Mouse (Mus musculus) heart, embryonic 11.5 days (tissue): ENCODE data around the gene Clip3. TPM values are rescaled to one million over a fixed set of nuclear protein-coding genes. Genes with fewer than 3 reads are reported as not detected.
A peak's percentile ranks its signal among the peaks of the same experiment; 100 is the strongest.

ENCODE experiments used
- ATAC-seq: fragments of 200-750 bp; cut with Nextera tagmentation; replicated peaks from 2 replicates; pipeline ENCODE4 v1.8.0; 2017; ENCODE audit warnings: moderate library complexity; ENCODE audit not compliant: insufficient number of reproducible peaks, low FRiP score, low TSS enrichment
- H3K27ac ChIP-seq: fragments of 300-500 bp; sonication (generic); 2 replicates; pipeline ENCODE4 v1.5.1; 2014; ENCODE audit warnings: mild to moderate bottlenecking, low read depth, low read length
- H3K27me3 ChIP-seq: fragments of 300-500 bp; sonication (generic); 2 replicates; pipeline ENCODE4 v1.6.1; 2014; ENCODE audit warnings: mild to moderate bottlenecking, low read length, mixed read lengths; ENCODE audit not compliant: control insufficient read depth, insufficient read depth
- H3K36me3 ChIP-seq: fragments of 300-500 bp; sonication (generic); 2 replicates; pipeline ENCODE4 v1.6.1; 2014; ENCODE audit warnings: mild to moderate bottlenecking, low read length, moderate library complexity, mixed read lengths; ENCODE audit not compliant: control insufficient read depth, insufficient read depth
- H3K4me1 ChIP-seq: fragments of 300-500 bp; sonication (generic); 2 replicates; pipeline ENCODE4 v1.6.1; 2014; ENCODE audit warnings: low read length; ENCODE audit not compliant: control insufficient read depth, insufficient read depth
- H3K4me2 ChIP-seq: fragments of 300-500 bp; sonication (generic); 2 replicates; pipeline ENCODE4 v1.6.1; 2014; ENCODE audit warnings: mild to moderate bottlenecking, moderate library complexity
- H3K4me3 ChIP-seq: fragments of 300-500 bp; sonication (generic); 2 replicates; pipeline ENCODE4 v1.5.1; 2014; ENCODE audit warnings: low read depth, low read length
- H3K9ac ChIP-seq: fragments of 300-500 bp; sonication (generic); 2 replicates; pipeline ENCODE4 v1.6.1; 2014; ENCODE audit warnings: mild to moderate bottlenecking, low read depth, low read length, moderate library complexity
- H3K9me3 ChIP-seq: fragments of 300-500 bp; sonication (generic); replicated peaks from 2 replicates; pipeline ENCODE4 v1.6.1; 2016; ENCODE audit warnings: low read length; ENCODE audit not compliant: control insufficient read depth
- WGBS: fragments of 180-500 bp; shearing (Covaris S2); extraction: QIAGEN DNeasy Blood & Tissue Kit; methylation state at CpG from one replicate; pipeline ENCODE4 v1.1.7; 2014; ENCODE audit not compliant: insufficient replicate concordance; 5-methylcytosine and 5-hydroxymethylcytosine counted together
- polyA plus RNA-seq: library from polyadenylated mRNA; unstranded; fragments of >200 nt; fragmentation: Nextera tagmentation; extraction: Ambion mirVana; gene quantifications from 2 replicates; pipeline ENCODE4 v1.2.1, GENCODE M21; 2014

The Clip3 gene
- polyA plus RNA-seq, 1 experiment from 2014 or later = 22.1 TPM

- Histone ChIP-seq H3K4me1 (peaks cover 13% of the 10 kb centered on the region), H3K9me3 (no peaks in the 10 kb centered on the region), H3K27ac (no peak overlapping the region), H3K27me3 (no peaks in the 10 kb centered on the region), H3K9ac (no peak overlapping the region), H3K4me3 (peak overlapping the region; percentile 87), H3K4me2 (peak overlapping the region; percentile 79), H3K36me3 (no peaks in the 10 kb centered on the region)
- ATAC-seq = no peak
- WGBS = 67% methylated on average over 2 of the region's 2 CpGs
These were observed 12.6 kb upstream of the Clip3 start for GRCm38 (mm10) chr7:30278911-30279310.

- 0% methylated on average over 6 of the region's 6 CpGs for WGBS
- Histone ChIP-seq H3K4me1 (peaks cover 11% of the 10 kb centered on the region), H3K36me3 (no peaks in the 10 kb centered on the region), H3K4me2 (peak overlapping the region; percentile 79), H3K9me3 (no peaks in the 10 kb centered on the region), H3K27me3 (no peaks in the 10 kb centered on the region), H3K27ac (peak overlapping the region; percentile 95), H3K4me3 (peak overlapping the region; percentile 87), H3K9ac (peak overlapping the region; percentile 76)
- no peak for ATAC-seq
These were observed 12.0 kb upstream of the Clip3 start for GRCm38 (mm10) chr7:30279536-30279935.

GRCm38 (mm10) chr7:30279951-30280669 is 11.4 kb upstream of the Clip3 start, which contains the start of the genes Thap8 and Wdr62:
Gene Thap8, plus strand, starts transcription at chr7:30280094.
Gene Wdr62, minus strand, starts transcription at chr7:30280419.
- H3K9ac ChIP-seq = peak within 1 kb of the TSS; percentile 76
- no peaks in the 10 kb centered on the region for H3K9me3 ChIP-seq
- H3K4me1 ChIP-seq = peaks cover 6% of the 10 kb centered on the region
- under 1% methylated on average over 49 of the region's 49 CpGs for WGBS
- peak; percentile 95 for ATAC-seq
- no peaks in the 10 kb centered on the region; the same call in 1 of the 2 replicates for H3K27me3 ChIP-seq
- peak within 1 kb of the TSS; percentile 95 for H3K27ac ChIP-seq
- peak within 1 kb of the TSS; percentile 79 for H3K4me2 ChIP-seq
- peak within 1 kb of the TSS; percentile 87 for H3K4me3 ChIP-seq
- H3K36me3 ChIP-seq = no peaks in the 10 kb centered on the region

GRCm38 (mm10) chr7:30280670-30281138 is 10.8 kb upstream of the Clip3 start:
- WGBS = under 1% methylated on average over 20 of the region's 20 CpGs
- no peaks in the 10 kb centered on the region for H3K9me3 ChIP-seq
- H3K9ac ChIP-seq = peak overlapping the region; percentile 76
- no peaks in the 10 kb centered on the region; the same call in 1 of the 2 replicates for H3K27me3 ChIP-seq
- peak; percentile 79 for ATAC-seq
- peaks cover 6% of the 10 kb centered on the region for H3K4me1 ChIP-seq
- H3K27ac ChIP-seq = peak overlapping the region; percentile 95
- no peaks in the 10 kb centered on the region for H3K36me3 ChIP-seq
- H3K4me2 ChIP-seq = peak overlapping the region; percentile 79
- peak overlapping the region; percentile 87 for H3K4me3 ChIP-seq

GRCm38 (mm10) chr7:30281522-30281921 is 10.0 kb upstream of the Clip3 start:
- peak overlapping the region; percentile 87; the same call in 1 of the 2 replicates for H3K4me3 ChIP-seq
- H3K4me2 ChIP-seq = no peak overlapping the region; the same call in 1 of the 2 replicates
- peaks cover 6% of the 10 kb centered on the region for H3K4me1 ChIP-seq
- no peaks in the 10 kb centered on the region; the same call in 1 of the 2 replicates for H3K27me3 ChIP-seq
- H3K27ac ChIP-seq = no peak overlapping the region
- H3K9ac ChIP-seq = no peak overlapping the region
- no peak for ATAC-seq
- WGBS = 70% methylated on average over 4 of the region's 4 CpGs
- no peaks in the 10 kb centered on the region for H3K36me3 ChIP-seq
- no peaks in the 10 kb centered on the region for H3K9me3 ChIP-seq

GRCm38 (mm10) chr7:30282740-30283139 is 8.8 kb upstream of the Clip3 start:
- Histone ChIP-seq H3K9ac (no peak overlapping the region), H3K27me3 (no peaks in the 10 kb centered on the region; the same call in 1 of the 2 replicates), H3K4me3 (no peak overlapping the region), H3K4me1 (peaks cover 6% of the 10 kb centered on the region), H3K4me2 (no peak overlapping the region), H3K36me3 (no peaks in the 10 kb centered on the region), H3K27ac (no peak overlapping the region), H3K9me3 (no peaks in the 10 kb centered on the region)
- ATAC-seq = no peak
- WGBS = 59% methylated on average over 7 of the region's 7 CpGs

- no peak for ATAC-seq
- peaks cover 4% of the 10 kb centered on the region for H3K4me1 ChIP-seq
- WGBS = 64% methylated on average over 8 of the region's 8 CpGs
- peaks cover 6% of the 10 kb centered on the region for H3K27me3 ChIP-seq
- H3K9me3 ChIP-seq = no peaks in the 10 kb centered on the region
- H3K4me3 ChIP-seq = no peak overlapping the region
- H3K27ac ChIP-seq = no peak overlapping the region
- H3K36me3 ChIP-seq = no peaks in the 10 kb centered on the region
- H3K4me2 ChIP-seq = no peak overlapping the region
- H3K9ac ChIP-seq = no peak overlapping the region
These were observed 4.7 kb upstream of the Clip3 start for GRCm38 (mm10) chr7:30286701-30287410.

GRCm38 (mm10) chr7:30288046-30288445 is 3.5 kb upstream of the Clip3 start:
- no peak for ATAC-seq
- H3K4me3 ChIP-seq = no peak overlapping the region
- H3K4me2 ChIP-seq = no peak overlapping the region
- no peaks in the 10 kb centered on the region for H3K9me3 ChIP-seq
- H3K36me3 ChIP-seq = no peaks in the 10 kb centered on the region
- H3K9ac ChIP-seq = no peak overlapping the region
- peaks cover 6% of the 10 kb centered on the region for H3K27me3 ChIP-seq
- H3K27ac ChIP-seq = no peak overlapping the region
- H3K4me1 ChIP-seq = peaks cover 6% of the 10 kb centered on the region
- WGBS = 64% methylated on average over 6 of the region's 6 CpGs
